Mouse (Mus musculus): ENCODE measurements around the gene Cacna2d3. TPM values are rescaled to one million over a fixed set of nuclear protein-coding genes. Genes with fewer than 3 reads are reported as not detected.
A peak's percentile ranks its signal among the peaks of the same experiment; 100 is the strongest.

The Cacna2d3 gene
- total RNA-seq, 2 experiments from 2014 or later = 0.23 to 0.31 TPM

- DNase-seq = no peak
Measured at GRCm38 (mm10) chr14:28996569-28996968, 725.1 kb downstream of the Cacna2d3 start.

- DNase-seq = no peak
Measured at GRCm38 (mm10) chr14:28988211-28988900, 733.3 kb downstream of the Cacna2d3 start.

GRCm38 (mm10) chr14:28984276-28984675 lies 737.4 kb downstream of the Cacna2d3 start:
- DNase-seq = no peak

GRCm38 (mm10) chr14:28980482-28980881 lies 741.2 kb downstream of the Cacna2d3 start:
- DNase-seq = peak; percentile 9

- DNase-seq = no peak
Measured at GRCm38 (mm10) chr14:28979230-28979629, 742.4 kb downstream of the Cacna2d3 start.

- no peak for DNase-seq
Measured at GRCm38 (mm10) chr14:28972620-28973019, 749.0 kb downstream of the Cacna2d3 start.

- no peak for DNase-seq
Measured at GRCm38 (mm10) chr14:28969247-28969646, 752.4 kb downstream of the Cacna2d3 start.

- no peak for DNase-seq
Measured at GRCm38 (mm10) chr14:28966881-28967280, 754.8 kb downstream of the Cacna2d3 start.

- no peak for DNase-seq
Measured at GRCm38 (mm10) chr14:28961379-28961778, 760.3 kb downstream of the Cacna2d3 start.

GRCm38 (mm10) chr14:28959042-28959441 lies 762.6 kb downstream of the Cacna2d3 start:
- peak; percentile 14 for DNase-seq

- peak; percentile 36 for DNase-seq
Measured at GRCm38 (mm10) chr14:28958131-28959015, 763.3 kb downstream of the Cacna2d3 start.

GRCm38 (mm10) chr14:28955181-28955580 lies 766.5 kb downstream of the Cacna2d3 start:
- no peak for DNase-seq

- DNase-seq = no peak
Measured at GRCm38 (mm10) chr14:28954588-28954987, 767.1 kb downstream of the Cacna2d3 start.

GRCm38 (mm10) chr14:28954086-28954485 lies 767.6 kb downstream of the Cacna2d3 start:
- DNase-seq = no peak

- DNase-seq = no peak
Measured at GRCm38 (mm10) chr14:28953409-28953808, 768.3 kb downstream of the Cacna2d3 start.

GRCm38 (mm10) chr14:28950499-28950898 lies 771.2 kb downstream of the Cacna2d3 start:
- DNase-seq = no peak

GRCm38 (mm10) chr14:28949785-28950184 lies 771.9 kb downstream of the Cacna2d3 start:
- DNase-seq = peak; percentile 15

- no peak for DNase-seq
Measured at GRCm38 (mm10) chr14:28948019-28948850, 773.4 kb downstream of the Cacna2d3 start.

- no peak for DNase-seq
Measured at GRCm38 (mm10) chr14:28932746-28933293, 788.8 kb downstream of the Cacna2d3 start.

- DNase-seq = no peak
Measured at GRCm38 (mm10) chr14:28923180-28923961, 798.3 kb downstream of the Cacna2d3 start.

GRCm38 (mm10) chr14:28918871-28919270 lies 802.8 kb downstream of the Cacna2d3 start:
- no peak for DNase-seq
